Mouse (Mus musculus): ENCODE data around the gene Mfn1. TPM values are rescaled to one million over a fixed set of nuclear protein-coding genes. Genes with fewer than 3 reads are reported as not detected.

The Mfn1 gene
- polyA plus RNA-seq, 1 experiment: 40.2 TPM

- no peak for DNase-seq (ENCODE audit: low spot score)
These were observed 82.4 kb downstream of the Mfn1 start for GRCm38 (mm10) chr3:32611606-32612170.

DNA sequence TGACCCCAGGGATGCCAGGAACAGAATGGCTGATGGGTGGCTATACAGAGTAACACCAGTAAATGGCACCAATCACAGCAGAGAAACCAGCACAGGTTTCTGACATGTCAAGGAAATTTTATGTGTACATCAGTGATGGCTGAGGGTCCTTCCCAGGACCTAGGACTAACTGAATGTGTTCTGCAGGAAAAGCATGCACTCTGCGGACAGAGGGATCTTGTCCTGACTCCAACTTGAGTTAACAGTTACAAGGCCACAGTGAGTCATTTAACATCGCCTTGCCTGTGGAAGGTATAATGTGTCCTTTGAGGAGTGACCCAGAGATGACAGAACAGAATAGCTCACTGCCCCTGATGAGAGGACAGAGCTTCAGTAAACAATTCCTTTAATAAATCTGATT lies 85.5 kb downstream of the Mfn1 start:
- no peak for DNase-seq (ENCODE audit: low spot score)

GRCm38 (mm10) chr3:32615376-32615775 lies 86.1 kb downstream of the Mfn1 start:
- no peak for DNase-seq (ENCODE audit: low spot score)

- no peak for DNase-seq (ENCODE audit: low spot score)
These were observed 86.7 kb downstream of the Mfn1 start for GRCm38 (mm10) chr3:32616006-32616330.

- DNase-seq (ENCODE audit: low spot score): peak; percentile 29
These were observed 87.2 kb downstream of the Mfn1 start, which contains the start of gene Gnb4 for GRCm38 (mm10) chr3:32616331-32617052. TSS of gene Gnb4 (minus strand) at chr3:32616585.

- DNase-seq (ENCODE audit: low spot score): no peak
These were observed 87.9 kb downstream of the Mfn1 start for GRCm38 (mm10) chr3:32617053-32617642.

DNA sequence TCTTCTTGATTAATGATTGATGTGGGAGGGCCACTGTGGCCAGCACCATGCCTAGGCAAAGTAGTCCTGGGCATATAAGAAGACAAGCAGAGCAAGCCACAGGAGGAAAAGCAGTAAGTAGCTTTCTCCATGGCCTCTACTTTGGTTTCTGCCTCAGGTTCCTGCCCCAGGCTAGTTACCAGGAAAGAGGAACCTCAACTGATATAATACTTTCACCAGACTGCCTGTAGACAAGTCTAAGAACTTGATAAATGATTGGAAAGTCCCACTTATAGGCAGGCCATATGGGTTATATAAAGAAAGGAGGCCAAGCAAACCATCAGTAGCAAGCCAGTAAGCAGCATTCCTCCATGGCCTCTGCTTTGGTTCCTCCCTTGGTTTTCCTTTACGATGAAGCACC lies 92.4 kb downstream of the Mfn1 start:
- DNase-seq (ENCODE audit: low spot score): no peak

DNA sequence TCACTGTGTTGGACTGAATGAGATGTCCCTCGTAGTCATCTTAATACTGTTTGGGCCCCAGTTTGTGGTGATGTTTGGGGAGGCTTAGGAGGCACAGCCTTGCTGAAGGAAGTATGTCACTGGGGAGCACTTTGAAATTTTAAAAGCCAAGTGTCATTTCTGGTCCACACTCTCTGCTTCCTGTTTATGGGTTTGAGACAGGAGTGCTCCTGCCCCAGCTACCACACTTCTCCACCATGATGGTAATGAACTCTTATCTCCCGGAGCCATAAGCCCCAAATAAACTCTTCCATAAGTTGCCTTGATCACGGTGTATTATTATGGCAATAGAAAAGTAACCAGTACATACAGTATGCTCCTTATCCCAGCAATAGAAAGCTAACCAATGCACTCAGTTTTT lies 92.8 kb downstream of the Mfn1 start:
- DNase-seq (ENCODE audit: low spot score): no peak

- DNase-seq (ENCODE audit: low spot score): no peak
These were observed 98.9 kb downstream of the Mfn1 start for GRCm38 (mm10) chr3:32628141-32628540.

Other genes with a start within 250 kb of the Mfn1 start
- 11.3 and 14.3 TPM in 2 replicates for gene Zmat3, start 163.5 kb upstream of the Mfn1 start, polyA plus RNA-seq (2012; rRNA removed)
- 24.7 and 24.8 TPM in 2 replicates for gene Pik3ca, start 131.8 kb upstream of the Mfn1 start, polyA plus RNA-seq (2012; rRNA removed)
- not detected in 2 replicates for gene Kcnmb3, start 37.2 kb upstream of the Mfn1 start, polyA plus RNA-seq (2012; rRNA removed)
- 36.3 and 40.9 TPM in 2 replicates for gene Zfp639, start 19.2 kb upstream of the Mfn1 start, polyA plus RNA-seq (2012; rRNA removed)
- gene Gnb4, start 87.1 kb downstream of the Mfn1 start, polyA plus RNA-seq (2012; rRNA removed): 36.6 and 40.9 TPM in 2 replicates
- 28.2 and 31.9 TPM in 2 replicates for gene Actl6a, start 176.8 kb downstream of the Mfn1 start, polyA plus RNA-seq (2012; rRNA removed)
- gene Ndufb5, start 207.5 kb downstream of the Mfn1 start, polyA plus RNA-seq (2012; rRNA removed): 207 and 209 TPM in 2 replicates
- 14.8 and 14.9 TPM in 2 replicates for gene Mrpl47, start 208.1 kb downstream of the Mfn1 start, polyA plus RNA-seq (2012; rRNA removed)